In the genomic region with DNA sequence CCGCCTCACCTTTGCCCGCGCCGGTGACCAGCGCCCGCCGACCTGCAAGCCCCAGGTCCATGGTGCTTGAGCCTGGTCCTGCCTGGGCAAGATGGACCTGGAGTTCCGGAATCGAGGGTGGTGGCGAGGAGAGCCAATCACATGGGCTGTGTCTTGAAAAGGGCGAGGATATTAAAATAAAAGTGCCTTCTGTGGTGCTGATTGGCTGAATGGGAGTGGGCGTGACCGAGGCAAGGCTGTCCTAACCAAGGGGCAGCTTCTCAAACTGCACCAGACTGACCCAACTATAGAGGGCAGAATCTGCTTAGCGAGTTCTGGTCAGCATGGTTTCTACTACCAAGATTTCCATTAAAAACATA, we compare ENCODE assay signal across 1 mouse cellular context.
TF ChIP-seq lines count a peak whose summit lies in the region.

A gene (minus strand): TSS at position 113 of the 359 bp plus-strand sequence.

TF ChIP-seq in MEL, 35 proteins besides CTCF, POLR2A, EP300 and RAD21 (continued from another document):
- TF ChIP-seq BHLHE40 (IDR thresholded peaks at IDR 0.05; ENCODE audit: borderline replicate concordance, low read depth, low read length) (no peak), HCFC1 (IDR thresholded peaks at IDR 0.05; ENCODE audit: low read depth, low read length) (no peak), MYB (IDR thresholded peaks at IDR 0.05; ENCODE audit: low read depth, low read length) (no peak), MYC (IDR thresholded peaks at IDR 0.05; ENCODE audit: low read depth, low read length) (no peak), TBP (IDR thresholded peaks at IDR 0.05; ENCODE audit: low read depth, low read length) (peak; percentile 66; the same call in 1 of the 2 replicates), TCF12 (IDR thresholded peaks at IDR 0.05; ENCODE audit: low read depth, low read length) (0 out of 2 replicates have a peak, but pooled peaks have one; percentile 8), JUND (IDR thresholded peaks at IDR 0.05; ENCODE audit: low read depth, low read length) (no peak), MXI1 (IDR thresholded peaks at IDR 0.05; ENCODE audit: low read depth, low read length) (peak; percentile 58; the same call in 1 of the 2 replicates), E2F4 (IDR thresholded peaks at IDR 0.05; ENCODE audit: borderline replicate concordance, low read depth, low read length) (no peak), ZMIZ1 (IDR thresholded peaks at IDR 0.05; ENCODE audit: low read depth, low read length) (no peak), MAX (IDR thresholded peaks at IDR 0.05; ENCODE audit: low read length) (no peak), ZC3H11A (IDR thresholded peaks at IDR 0.05; ENCODE audit: low read depth, low read length) (no peak; the same call in 1 of the 2 replicates)
